Mouse (Mus musculus) gastrocnemius, adult 2 months (tissue): ENCODE measurements at regions not wholly inside any gene's neighbourhood (a gene's known extent, or its start where the extent isn't known, plus 50 kb on each side); places are given as distances from the start of the nearest gene placed in this dataset.

Source experiments
- DNase-seq: peaks from one replicate; pipeline ENCODE4 v3.0.0; 2022
- H3K27ac ChIP-seq: fragments of 200-600 bp; 2 replicates; pipeline ENCODE4 v1.8.1; 2022; ENCODE audit warnings: mild to moderate bottlenecking
- H3K4me3 ChIP-seq: fragments of 200-600 bp; 2 replicates; pipeline ENCODE4 v1.8.1; 2022; ENCODE audit warnings: mild to moderate bottlenecking, moderate library complexity
- CTCF ChIP-seq: fragments of 200-600 bp; IDR thresholded peaks from 2 replicates; pipeline ENCODE4 v1.8.1; 2022; ENCODE audit warnings: antibody characterized with exemption, mild to moderate bottlenecking, moderate library complexity
- intact Hi-C: fragments of 180-260 bp; cut with DNase I; formaldehyde crosslinking; loops from one replicate; pipeline ENCODE4 v1.15.1; 2025

DNA sequence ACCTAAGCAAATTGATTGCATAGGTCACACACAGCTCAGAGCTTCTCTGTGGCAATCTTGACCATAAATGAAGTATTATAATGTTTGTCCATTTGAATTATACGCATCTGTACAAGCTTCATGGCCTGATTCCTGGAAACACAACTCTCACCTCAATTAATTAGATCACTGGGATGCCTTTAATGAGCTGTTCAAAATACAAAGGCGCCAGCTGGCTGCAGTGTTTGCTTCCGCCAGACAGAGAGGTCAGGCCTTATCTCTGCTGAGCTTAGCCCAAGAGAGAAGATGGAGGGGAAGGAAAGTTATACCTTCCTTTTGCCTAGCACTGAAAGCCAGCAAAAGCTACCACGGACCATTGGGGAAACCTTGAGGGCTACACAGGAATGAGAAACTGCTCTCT, 336.2 kb downstream of the Mllt3 start:
- intact Hi-C loops = no loop called here
- Histone ChIP-seq H3K4me3 (no peak overlapping the region), H3K27ac (no peak overlapping the region)
- no peak for TF ChIP-seq CTCF
- no peak for DNase-seq

DNA sequence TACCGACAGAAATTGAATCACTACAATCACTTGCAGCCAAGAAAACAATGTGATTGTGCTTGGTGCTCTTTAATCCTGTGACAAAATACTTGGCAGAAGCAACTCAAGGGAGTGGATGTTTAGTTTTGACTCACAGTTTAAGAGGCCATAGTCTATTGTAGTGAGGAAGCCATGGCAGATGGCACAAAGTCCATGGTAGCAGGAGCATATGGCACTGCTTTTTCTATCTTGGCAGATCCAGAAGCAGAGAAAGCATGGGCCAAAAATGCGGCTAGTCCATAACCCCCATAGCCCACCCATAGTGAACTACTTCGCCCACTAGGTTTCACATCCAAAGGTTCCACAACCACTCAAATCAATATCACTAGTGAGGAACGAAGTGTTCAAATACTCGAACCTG, 337.4 kb downstream of the Mllt3 start:
- intact Hi-C loops = no loop called here
- no peak overlapping the region for H3K4me3 ChIP-seq
- no peak overlapping the region for H3K27ac ChIP-seq
- no peak for DNase-seq
- TF ChIP-seq CTCF = no peak

DNA sequence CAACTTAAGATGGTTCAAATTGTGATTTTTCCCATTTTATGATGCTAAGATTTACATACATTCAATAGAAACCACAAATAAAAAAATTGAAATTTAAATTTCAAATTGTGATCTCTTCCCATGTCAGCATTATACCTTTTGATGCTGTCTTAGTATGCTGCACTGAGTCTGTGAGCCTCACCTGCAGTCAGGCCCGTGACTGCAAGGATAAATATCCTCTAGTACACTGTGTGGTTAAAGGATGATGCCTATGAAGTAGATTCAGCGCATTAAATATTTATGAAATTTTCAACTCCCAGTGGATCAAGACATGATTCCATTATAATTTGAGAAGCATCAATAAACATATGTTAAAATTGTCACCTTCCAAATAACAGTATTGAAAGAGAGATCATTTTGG, 340.4 kb downstream of the Mllt3 start:
- intact Hi-C loops = no loop called here
- no peak for DNase-seq
- Histone ChIP-seq H3K4me3 (no peak overlapping the region), H3K27ac (no peak overlapping the region)
- no peak for TF ChIP-seq CTCF

DNA sequence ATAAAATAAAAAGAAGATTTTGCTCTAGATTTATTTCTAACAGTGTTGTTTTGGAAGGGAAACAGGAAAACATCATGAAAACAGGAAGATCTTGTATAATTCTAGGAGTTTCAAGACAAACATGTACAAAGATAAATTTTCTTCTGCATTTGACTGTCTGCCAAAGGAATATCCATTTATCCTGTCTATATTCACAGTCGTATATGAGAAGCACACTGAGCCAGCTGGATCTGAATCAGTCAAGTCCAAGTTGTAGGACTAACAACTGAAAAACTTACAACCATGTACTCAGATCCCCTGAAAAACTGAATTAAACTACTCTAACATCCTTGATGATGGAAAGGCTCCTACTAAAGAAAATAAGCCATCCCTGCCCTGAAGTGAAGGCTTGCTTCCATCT, 348.2 kb downstream of the Mllt3 start:
- H3K4me3 ChIP-seq = no peak overlapping the region
- no peak for DNase-seq
- TF ChIP-seq CTCF = no peak
- intact Hi-C loops = no loop called here
- H3K27ac ChIP-seq = no peak overlapping the region

DNA sequence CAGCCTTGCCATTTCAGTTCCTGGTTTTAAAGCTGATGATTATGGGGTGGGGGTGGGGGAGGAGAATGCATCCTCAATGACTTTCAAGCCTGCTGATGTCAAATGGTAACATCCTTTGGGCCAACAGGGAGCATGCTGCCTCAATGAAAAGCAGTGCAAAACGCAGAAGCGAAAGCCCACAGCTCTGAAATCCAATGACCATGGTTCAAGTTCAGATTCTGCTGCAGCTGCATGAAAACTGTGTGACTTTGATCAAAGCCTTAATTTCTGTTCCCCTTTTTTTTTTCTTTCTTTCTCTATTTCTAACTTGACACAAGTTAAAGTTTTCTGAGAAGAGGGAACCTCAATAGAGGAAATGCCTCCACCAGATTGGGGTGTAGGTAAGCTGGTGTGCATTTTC, 350.4 kb downstream of the Mllt3 start:
- DNase-seq = no peak
- no peak for TF ChIP-seq CTCF
- H3K4me3 ChIP-seq = no peak overlapping the region
- no peak overlapping the region for H3K27ac ChIP-seq
- intact Hi-C loops = no loop called here

DNA sequence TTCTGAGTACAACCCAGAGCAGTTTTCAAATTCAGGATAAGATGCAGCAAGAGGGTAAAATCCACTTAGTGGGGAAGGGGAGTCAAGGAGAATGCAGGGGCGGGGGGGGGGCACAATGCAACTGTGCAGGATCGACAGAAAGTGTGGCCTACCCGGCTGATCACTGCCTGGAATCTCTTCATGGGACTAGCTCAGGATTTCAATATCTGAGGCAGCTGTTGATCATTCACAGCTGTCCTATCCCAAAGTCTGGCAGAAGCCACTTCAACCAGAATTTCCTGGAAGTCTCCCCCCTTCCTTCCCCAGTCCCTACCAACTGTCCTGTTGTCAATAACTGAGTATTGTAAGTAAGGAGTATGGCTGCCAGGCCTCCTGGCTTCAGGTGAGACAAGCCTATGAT, 362.1 kb downstream of the Mllt3 start:
- DNase-seq = no peak
- Histone ChIP-seq H3K4me3 (no peak overlapping the region), H3K27ac (no peak overlapping the region)
- intact Hi-C loops = no loop called here
- TF ChIP-seq CTCF = no peak

DNA sequence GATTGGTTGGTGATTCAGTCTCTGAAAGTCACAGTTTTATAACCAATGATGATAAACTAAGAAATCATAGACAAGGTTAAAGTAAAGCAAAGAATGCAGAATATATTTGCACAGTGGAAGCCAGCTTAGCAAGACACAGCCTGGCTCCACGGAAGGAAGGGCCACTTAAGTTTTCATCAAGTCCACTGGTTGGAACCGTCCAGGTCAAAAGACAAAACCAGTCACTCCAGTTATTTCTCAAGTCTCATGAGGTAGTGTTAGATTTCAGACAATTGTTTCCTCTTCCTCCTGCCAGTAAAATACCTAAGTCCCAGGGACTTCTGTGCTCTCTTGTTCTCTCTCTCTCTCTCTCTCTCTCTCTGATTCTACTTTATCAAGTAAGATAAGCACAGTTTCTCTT, 363.0 kb downstream of the Mllt3 start:
- no peak for DNase-seq
- H3K4me3 ChIP-seq = no peak overlapping the region
- intact Hi-C loops = no loop called here
- H3K27ac ChIP-seq = no peak overlapping the region
- no peak for TF ChIP-seq CTCF

DNA sequence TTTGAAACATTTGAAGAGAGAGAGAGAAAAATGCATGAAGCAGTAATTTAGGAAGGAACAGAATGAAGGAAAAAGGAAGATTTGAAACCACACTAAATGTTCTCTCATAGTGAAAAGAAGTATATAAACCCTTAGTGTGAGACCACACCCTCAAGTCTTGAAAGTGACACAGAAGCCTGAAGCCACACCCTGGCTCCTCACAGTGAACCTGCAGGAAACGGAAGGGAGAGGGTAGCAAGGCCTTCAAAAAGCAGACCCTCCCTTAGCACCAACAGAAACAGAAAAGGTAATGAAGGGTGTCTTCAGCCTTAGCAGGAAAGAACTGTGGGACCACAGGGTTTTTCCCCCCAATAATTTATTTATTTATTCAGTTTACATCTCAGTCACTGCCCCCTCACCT, 363.7 kb downstream of the Mllt3 start:
- intact Hi-C loops = no loop called here
- H3K27ac ChIP-seq = no peak overlapping the region
- no peak overlapping the region for H3K4me3 ChIP-seq
- TF ChIP-seq CTCF = no peak
- no peak for DNase-seq

DNA sequence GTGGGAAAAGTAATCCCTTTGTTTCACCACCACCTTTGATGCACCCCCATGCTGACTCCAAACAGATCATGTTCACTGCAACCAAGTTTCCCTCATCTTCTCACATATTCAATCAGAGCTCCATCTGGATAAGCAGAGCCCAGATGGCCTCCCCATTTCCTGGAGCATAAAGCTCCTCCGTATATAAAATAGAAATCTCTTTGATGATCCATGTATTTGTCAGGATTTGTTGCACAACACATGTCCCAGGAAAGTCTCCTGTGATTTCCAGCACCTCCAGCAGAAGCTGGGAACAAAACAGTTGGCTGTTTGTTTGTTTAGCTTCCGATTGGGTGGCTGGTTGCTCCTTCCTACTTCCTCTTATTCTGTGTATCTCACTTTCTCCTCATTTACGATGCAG, 364.9 kb downstream of the Mllt3 start:
- Histone ChIP-seq H3K4me3 (no peak overlapping the region), H3K27ac (no peak overlapping the region)
- intact Hi-C loops = no loop called here
- DNase-seq = no peak
- TF ChIP-seq CTCF = no peak

DNA sequence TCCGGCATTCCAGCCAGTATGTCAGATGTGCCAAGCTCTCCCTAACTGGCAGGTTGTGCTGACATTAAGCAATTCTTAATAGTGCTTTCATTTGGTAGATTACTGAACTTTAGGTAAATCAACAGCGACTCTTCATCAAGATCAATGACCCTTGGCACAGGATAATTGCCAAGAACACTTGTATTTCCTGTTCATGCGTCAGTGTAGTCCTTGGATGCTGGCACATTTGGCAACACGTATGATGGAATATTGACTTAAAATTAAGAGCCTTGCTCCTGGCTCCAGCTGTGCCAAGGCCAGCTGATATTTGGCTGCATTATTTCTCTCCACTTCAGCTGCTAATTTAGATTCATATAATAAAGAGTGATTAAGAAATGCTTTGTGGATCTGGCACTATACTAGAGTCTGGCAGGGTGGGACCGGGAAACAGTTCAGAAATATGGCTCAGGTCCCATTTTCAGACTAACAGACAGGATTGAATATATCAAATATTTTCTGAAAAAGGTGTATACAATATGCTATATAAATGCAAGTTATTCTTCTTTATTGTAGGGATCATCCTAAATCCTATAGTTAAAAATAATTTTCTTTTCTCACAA, 365.5 kb downstream of the Mllt3 start:
- Histone ChIP-seq H3K27ac (no peak overlapping the region), H3K4me3 (no peak overlapping the region)
- no peak for DNase-seq
- TF ChIP-seq CTCF = no peak
- intact Hi-C loops = no loop called here

DNA sequence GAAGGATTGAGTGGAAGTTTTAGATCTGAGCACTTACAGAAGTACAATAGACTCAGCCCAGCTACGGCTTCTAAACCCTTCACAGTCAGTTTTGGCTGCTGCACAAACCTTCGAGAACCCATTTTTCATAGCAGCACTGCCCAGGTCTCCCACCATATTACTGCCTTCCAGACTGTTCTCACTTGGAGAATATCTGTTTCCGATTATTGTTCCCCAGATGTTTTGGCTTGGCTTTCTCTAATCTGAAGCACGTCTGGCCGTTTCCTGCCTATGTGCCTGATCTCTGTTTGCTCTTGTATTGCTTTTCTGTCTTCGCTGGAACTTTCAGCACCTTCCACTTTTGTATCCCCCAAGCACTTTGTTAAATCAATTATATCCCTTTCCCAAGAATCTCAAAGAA, 368.0 kb downstream of the Mllt3 start:
- no peak for DNase-seq
- intact Hi-C loops = no loop called here
- TF ChIP-seq CTCF = no peak
- Histone ChIP-seq H3K27ac (no peak overlapping the region), H3K4me3 (no peak overlapping the region)

DNA sequence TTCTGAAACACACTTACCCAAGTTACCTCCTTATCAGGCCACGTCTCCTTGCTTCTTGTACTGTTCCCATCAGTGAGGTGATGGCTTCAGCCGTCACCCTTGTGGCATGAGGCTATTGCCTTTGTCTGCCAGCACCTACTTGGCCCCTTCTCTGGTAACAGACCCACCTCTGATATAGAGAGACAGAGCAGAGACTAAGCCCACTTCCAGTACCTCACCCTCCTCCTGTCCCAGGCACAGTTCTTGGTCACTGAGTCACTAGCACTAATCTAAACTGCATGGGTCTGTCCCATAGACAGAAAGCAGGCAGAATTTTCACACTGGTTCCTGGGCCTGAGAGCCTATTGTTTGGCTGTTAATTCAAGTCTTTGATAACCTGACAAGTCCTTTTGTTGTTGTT, 370.3 kb downstream of the Mllt3 start:
- intact Hi-C loops = no loop called here
- DNase-seq = no peak
- Histone ChIP-seq H3K4me3 (no peak overlapping the region), H3K27ac (no peak overlapping the region)
- TF ChIP-seq CTCF = no peak

DNA sequence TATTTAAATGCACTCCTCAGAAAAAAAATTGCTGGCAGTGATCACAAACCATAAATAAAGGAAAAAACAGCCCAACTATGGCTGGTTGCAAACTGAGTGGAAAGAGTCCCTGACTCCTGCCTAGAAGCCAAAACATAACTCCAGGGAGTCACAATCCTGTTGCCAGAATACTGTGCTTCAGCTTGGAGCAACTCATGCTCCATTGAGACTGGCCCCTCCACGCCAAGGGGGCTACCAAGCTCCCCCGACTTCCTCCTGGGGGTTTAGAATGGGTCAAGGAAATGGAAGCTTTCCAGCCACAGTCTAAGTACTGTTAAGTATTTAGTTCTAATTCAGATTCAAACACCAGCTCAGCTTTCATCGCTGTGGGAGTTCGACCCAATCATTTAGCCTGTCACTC, 374.8 kb downstream of the Mllt3 start:
- Histone ChIP-seq H3K27ac (no peak overlapping the region), H3K4me3 (no peak overlapping the region)
- no peak for DNase-seq
- no peak for TF ChIP-seq CTCF
- intact Hi-C loops = no loop called here

DNA sequence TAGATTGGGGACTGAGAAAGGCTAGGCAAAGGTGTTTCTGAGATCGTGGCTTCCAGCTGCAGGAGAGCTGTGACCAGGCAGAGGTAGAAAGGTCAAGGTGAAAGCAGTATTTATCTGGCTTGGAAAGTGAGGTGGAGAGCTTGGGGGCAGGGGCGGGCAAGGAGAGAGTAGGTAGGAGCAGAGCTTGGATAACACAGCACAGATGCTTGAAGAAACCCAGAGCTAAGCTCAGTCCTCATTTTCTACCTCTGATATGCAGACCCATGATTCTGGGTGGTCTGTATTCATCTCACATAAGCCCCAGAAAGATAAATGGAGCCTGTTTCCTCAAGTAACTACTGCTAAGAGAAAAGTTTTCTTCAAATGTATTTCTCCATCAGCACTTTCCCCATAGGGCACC, 375.3 kb downstream of the Mllt3 start:
- Histone ChIP-seq H3K4me3 (no peak overlapping the region), H3K27ac (no peak overlapping the region)
- DNase-seq = no peak
- intact Hi-C loops = no loop called here
- no peak for TF ChIP-seq CTCF
